Mouse (Mus musculus) kidney, adult 2 months (tissue): Measurements from ENCODE around the gene Lrrc23. TPM values are rescaled to one million over a fixed set of nuclear protein-coding genes. Genes with fewer than 3 reads are reported as not detected.

ENCODE experiments used
- DNase-seq: peaks from one replicate; pipeline ENCODE4 v3.0.0; 2021
- H3K27ac ChIP-seq: fragments of 200-500 bp; 2 replicates; pipeline ENCODE4 v1.5.1; 2012; ENCODE audit warnings: low read depth, low read length, control low read depth, inconsistent platforms; ENCODE audit not compliant: insufficient read depth
- H3K27me3 ChIP-seq: fragments of 200-500 bp; replicated peaks from 2 replicates; pipeline ENCODE4 v1.6.1; 2012; ENCODE audit warnings: mild to moderate bottlenecking, moderate library complexity, low read length, inconsistent platforms; ENCODE audit not compliant: control insufficient read depth, insufficient read depth
- H3K36me3 ChIP-seq: fragments of 200-500 bp; 2 replicates; pipeline ENCODE4 v1.6.1; 2012; ENCODE audit warnings: mild to moderate bottlenecking, moderate library complexity, low read length, inconsistent platforms; ENCODE audit not compliant: control insufficient read depth, insufficient read depth
- H3K4me1 ChIP-seq: fragments of 200-500 bp; 2 replicates; pipeline ENCODE4 v1.6.1; 2011; ENCODE audit warnings: low read length; ENCODE audit not compliant: control insufficient read depth, insufficient read depth
- H3K4me3 ChIP-seq: fragments of 200-500 bp; 2 replicates; pipeline ENCODE4 v1.5.1; 2011; ENCODE audit warnings: mild to moderate bottlenecking, low read depth, low read length, control low read depth; ENCODE audit not compliant: insufficient read depth
- CTCF ChIP-seq: fragments of 200-500 bp; conservative IDR thresholded peaks from 2 replicates; pipeline ENCODE4 v1.5.1; 2011; ENCODE audit warnings: low read depth, mild to moderate bottlenecking, control low read depth, low read length, moderate library complexity, mixed read lengths; ENCODE audit not compliant: insufficient read depth, insufficient read length
- POLR2A ChIP-seq: fragments of 200-500 bp; IDR thresholded peaks from one replicate; pipeline ENCODE4 v1.6.1; 2011; ENCODE audit warnings: low read depth, low read length, control low read depth
- WGBS: fragments of 180-500 bp; shearing (Covaris S2); methylation state at CpG from one replicate; pipeline ENCODE4 v1.1.7; 2018; 5-methylcytosine and 5-hydroxymethylcytosine counted together
- polyA plus RNA-seq: library from polyadenylated mRNA; depleted of rRNA; stranded (reverse); fragments of >200 nt; gene quantifications from 2 replicates; pipeline ENCODE4 v1.2.3, GENCODE M21; 2012; rRNA removed

Lrrc23 gene
- 0.41 and 0.66 TPM in 2 replicates for polyA plus RNA-seq

DNA sequence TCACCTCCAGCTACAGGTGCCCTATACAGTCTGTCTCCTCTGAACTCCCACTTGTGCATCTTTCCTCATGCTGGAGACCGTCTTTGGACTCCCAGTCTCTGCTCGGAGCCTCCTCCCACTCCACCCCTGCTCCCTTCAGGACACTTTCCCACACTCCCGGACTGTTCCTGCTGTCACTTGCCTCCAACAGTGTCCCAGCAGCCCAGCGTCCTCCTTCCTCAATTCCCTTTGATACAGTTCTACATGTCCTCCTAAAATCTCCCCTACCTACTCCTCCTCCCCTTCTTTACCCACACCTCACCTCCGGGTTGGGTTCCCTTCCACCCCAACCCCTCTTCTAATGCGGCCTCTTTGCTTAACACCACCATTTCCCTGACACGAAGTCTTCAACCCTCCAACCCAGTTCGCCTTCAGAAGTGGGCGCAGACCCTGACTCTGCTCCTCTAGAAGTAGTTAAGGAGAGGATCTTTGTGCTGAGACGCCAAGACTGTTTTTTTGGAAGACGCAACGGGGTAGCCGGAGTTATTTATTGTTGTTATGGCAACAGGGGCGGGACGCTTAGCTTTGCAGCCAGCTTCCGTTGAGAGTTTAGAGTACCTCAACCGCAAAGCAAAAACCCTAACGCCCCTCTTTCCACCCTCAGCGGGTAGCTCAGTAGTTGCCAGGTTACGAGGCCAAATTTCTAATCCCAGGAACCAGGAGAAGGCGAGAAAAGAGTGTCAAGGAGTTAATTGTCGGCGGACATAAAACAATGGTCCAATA is at the start of gene Lrrc23:
Gene Lrrc23, minus strand, starts transcription at position 506 of the 762 bp plus-strand sequence.
- H3K27ac ChIP-seq = no peak within 1 kb of the TSS
- no peaks in the 10 kb centered on the region for H3K36me3 ChIP-seq
- H3K27me3 ChIP-seq = no peaks in the 10 kb centered on the region
- H3K4me3 ChIP-seq = peak within 1 kb of the TSS; percentile 54
- TF ChIP-seq CTCF = no peak
- TF ChIP-seq POLR2A = no peak
- H3K4me1 ChIP-seq = no peaks in the 10 kb centered on the region; the same call in 1 of the 2 replicates
- peak; percentile 68 for DNase-seq
- WGBS = 3% methylated on average over 23 of the region's 23 CpGs

GRCm38 (mm10) chr6:124828101-124828592 is 48.6 kb upstream of the Lrrc23 start:
- WGBS = 14% methylated on average over 10 of the region's 10 CpGs
- H3K36me3 ChIP-seq = peaks cover 4% of the 10 kb centered on the region
- DNase-seq = peak; percentile 69
- TF ChIP-seq CTCF (no peak), POLR2A (no peak)
- no peaks in the 10 kb centered on the region for H3K27me3 ChIP-seq
- H3K4me1 ChIP-seq = no peaks in the 10 kb centered on the region
- peak overlapping the region; percentile 44 for H3K4me3 ChIP-seq
- H3K27ac ChIP-seq = no peak overlapping the region

GRCm38 (mm10) chr6:124822049-124822448 is 42.5 kb upstream of the Lrrc23 start:
- Histone ChIP-seq H3K4me3 (no peak overlapping the region), H3K36me3 (peaks cover 8% of the 10 kb centered on the region), H3K4me1 (no peaks in the 10 kb centered on the region), H3K27me3 (no peaks in the 10 kb centered on the region), H3K27ac (no peak overlapping the region)
- no peak for TF ChIP-seq CTCF
- no peak for TF ChIP-seq POLR2A
- WGBS = 93% methylated on average over 4 of the region's 4 CpGs
- DNase-seq = no peak

GRCm38 (mm10) chr6:124820891-124821290 is 41.4 kb upstream of the Lrrc23 start:
- Histone ChIP-seq H3K27me3 (no peaks in the 10 kb centered on the region), H3K4me1 (no peaks in the 10 kb centered on the region), H3K4me3 (no peak overlapping the region), H3K36me3 (peaks cover 8% of the 10 kb centered on the region), H3K27ac (no peak overlapping the region)
- TF ChIP-seq CTCF (no peak), POLR2A (no peak)
- DNase-seq = no peak
- WGBS = 95% methylated on average over 5 of the region's 5 CpGs

DNA sequence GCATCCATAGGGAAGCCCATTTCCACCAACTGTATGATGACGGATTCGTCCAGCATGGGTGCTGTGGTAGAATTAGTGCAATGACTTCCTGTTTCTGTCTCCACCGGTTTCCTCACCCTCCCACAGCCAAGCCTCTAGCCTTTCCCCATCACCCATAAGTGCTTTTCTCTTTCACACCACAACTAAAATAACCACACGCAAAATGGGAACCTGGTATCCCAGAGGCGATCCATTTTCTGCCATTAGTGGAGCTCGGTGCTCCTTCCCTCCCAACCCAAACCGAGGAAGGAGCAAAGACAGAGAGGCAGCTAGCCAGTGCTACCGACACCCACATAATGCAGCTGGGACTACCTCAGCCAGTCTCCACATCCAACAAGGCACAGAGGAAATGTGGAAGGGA is 38.4 kb upstream of the Lrrc23 start:
- DNase-seq = no peak
- H3K4me3 ChIP-seq = no peak overlapping the region
- peaks cover 4% of the 10 kb centered on the region for H3K36me3 ChIP-seq
- TF ChIP-seq CTCF = no peak
- TF ChIP-seq POLR2A = no peak
- no peaks in the 10 kb centered on the region for H3K27me3 ChIP-seq
- WGBS = 85% methylated on average over 8 of the region's 8 CpGs
- H3K4me1 ChIP-seq = peaks cover 5% of the 10 kb centered on the region
- H3K27ac ChIP-seq = no peak overlapping the region

GRCm38 (mm10) chr6:124817563-124817962 is 38.0 kb upstream of the Lrrc23 start:
- H3K36me3 ChIP-seq = peaks cover 4% of the 10 kb centered on the region
- TF ChIP-seq POLR2A = no peak
- no peak for TF ChIP-seq CTCF

GRCm38 (mm10) chr6:124817125-124817524 is 37.6 kb upstream of the Lrrc23 start:
- H3K4me1 ChIP-seq = peaks cover 8% of the 10 kb centered on the region
- H3K36me3 ChIP-seq = peaks cover 4% of the 10 kb centered on the region
- H3K27me3 ChIP-seq = no peaks in the 10 kb centered on the region
- DNase-seq = no peak
- H3K27ac ChIP-seq = no peak overlapping the region
- 98% methylated on average over 11 of the region's 11 CpGs for WGBS
- TF ChIP-seq POLR2A (no peak), CTCF (no peak)
- H3K4me3 ChIP-seq = no peak overlapping the region

More at GRCm38 (mm10) chr6:124817563-124817962, 38.0 kb upstream of the Lrrc23 start:
- Histone ChIP-seq H3K4me1 (peaks cover 5% of the 10 kb centered on the region), H3K27ac (no peak overlapping the region), H3K27me3 (no peaks in the 10 kb centered on the region), H3K4me3 (no peak overlapping the region)
- WGBS = 91% methylated on average over 8 of the region's 8 CpGs
- DNase-seq = no peak
